Mouse (Mus musculus) C2C12 (cell line): ENCODE data around the gene Cgnl1. TPM values are rescaled to one million over a fixed set of nuclear protein-coding genes. Genes with fewer than 3 reads are reported as not detected.

Experiments
- H3K27me3 ChIP-seq: one replicate; pipeline ENCODE4 v1.6.1; 2011; ENCODE audit not compliant: control insufficient read depth, insufficient read depth, insufficient read length
- H3K36me3 ChIP-seq: one replicate; pipeline ENCODE4 v1.6.1; 2011; ENCODE audit not compliant: control insufficient read depth, insufficient read depth
- H3K4me3 ChIP-seq: one replicate; pipeline ENCODE4 v1.5.1; 2011; ENCODE audit warnings: mild to moderate bottlenecking, control low read depth; ENCODE audit not compliant: poor library complexity, insufficient read depth, severe bottlenecking
- H3K79me2 ChIP-seq: one replicate; pipeline ENCODE4 v1.6.1; 2011; ENCODE audit not compliant: control insufficient read depth, insufficient read depth
- H3K79me3 ChIP-seq: one replicate; pipeline ENCODE4 v1.6.1; 2011; ENCODE audit warnings: low read depth, control low read depth
- H3ac ChIP-seq: one replicate; pipeline ENCODE3; 2011; ENCODE audit warnings: low read depth; ENCODE audit not compliant: control insufficient read depth, insufficient read length
- CEBPB ChIP-seq: IDR thresholded peaks from one replicate; pipeline ENCODE4 v1.6.1; 2011; ENCODE audit warnings: low read depth, mild to moderate bottlenecking, control low read depth, moderate library complexity
- CTCF ChIP-seq: IDR thresholded peaks from one replicate; pipeline ENCODE4 v1.5.1; 2011; ENCODE audit not compliant: control insufficient read depth, insufficient read depth, insufficient read length
- FOSL1 ChIP-seq: IDR thresholded peaks from one replicate; pipeline ENCODE4 v1.8.0; 2011; ENCODE audit warnings: mild to moderate bottlenecking, low read length; ENCODE audit not compliant: poor library complexity, insufficient read depth, severe bottlenecking
- MAX ChIP-seq: IDR thresholded peaks from one replicate; pipeline ENCODE4 v1.6.1; 2011; ENCODE audit warnings: mild to moderate bottlenecking, control low read depth
- MYOD1 ChIP-seq: IDR thresholded peaks from one replicate; pipeline ENCODE4 v1.6.1; 2011; ENCODE audit warnings: low read depth; ENCODE audit not compliant: control insufficient read depth, insufficient read length
- MYOG ChIP-seq: IDR thresholded peaks from one replicate; pipeline ENCODE4 v1.6.1; 2011; ENCODE audit not compliant: control insufficient read depth, insufficient read length; ENCODE audit errors: extremely low read depth
- USF1 ChIP-seq: IDR thresholded peaks from one replicate; pipeline ENCODE4 v1.6.1; 2011; ENCODE audit warnings: low read depth, mild to moderate bottlenecking, control low read depth, moderate library complexity
- polyA plus RNA-seq: library from polyadenylated mRNA; unstranded; fragments of >200 nt; fragmentation: generic; extraction: Trizol; gene quantifications from one replicate; pipeline ENCODE4 v1.2.1, GENCODE M21; 2012; ENCODE audit warnings: missing spikeins

Gene Cgnl1
- polyA plus RNA-seq, 1 experiment = 1.9 TPM

DNA sequence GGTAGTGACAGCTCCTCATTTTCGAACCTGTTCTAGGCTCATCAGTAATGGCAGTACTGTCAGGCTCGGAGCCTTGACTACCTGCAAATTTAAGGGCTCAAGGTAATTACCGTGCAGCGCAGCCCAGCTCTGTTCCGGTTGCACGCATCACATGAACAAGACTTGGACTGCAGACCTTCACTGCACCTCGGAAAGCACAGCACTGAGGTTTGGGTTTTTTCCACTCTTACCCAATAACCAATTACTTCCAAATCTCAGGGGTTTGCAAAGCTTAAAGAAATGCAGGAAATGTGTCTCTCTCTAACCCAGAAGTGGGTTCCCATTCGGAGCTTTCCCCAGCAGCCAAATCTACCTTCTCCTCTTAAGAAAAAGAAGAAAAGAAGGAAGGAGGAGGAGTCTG, 5.1 kb downstream of the Cgnl1 start:
- no peak for TF ChIP-seq CTCF
- no peak for TF ChIP-seq FOSL1
- TF ChIP-seq MYOG = no peak
- no peak for TF ChIP-seq USF1
- TF ChIP-seq MAX = no peak
- no peak for TF ChIP-seq MYOD1
- TF ChIP-seq CEBPB = no peak

DNA sequence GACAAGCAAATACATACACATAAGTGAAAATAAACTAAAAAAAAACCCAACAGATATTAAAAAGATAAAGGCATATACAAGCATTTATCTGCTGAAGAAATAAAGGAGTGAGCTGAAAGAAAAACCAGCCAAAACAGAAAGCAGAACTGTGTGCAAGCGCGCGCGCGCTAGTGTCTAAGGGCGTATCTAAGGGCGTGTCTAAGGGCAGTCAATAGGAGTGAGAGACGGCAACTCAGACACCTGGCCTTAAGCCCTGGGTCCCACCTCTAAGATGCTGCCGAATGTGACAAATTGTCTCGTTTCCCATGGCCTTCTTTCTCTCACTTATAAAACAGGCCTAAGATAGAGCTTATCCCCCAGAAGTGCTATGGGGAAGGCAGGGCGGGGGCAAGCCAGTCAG, 6.9 kb downstream of the Cgnl1 start:
- no peaks in the 10 kb centered on the region for H3K27me3 ChIP-seq
- H3K79me3 ChIP-seq = no peaks in the 10 kb centered on the region
- TF ChIP-seq CTCF = no peak
- H3K36me3 ChIP-seq = no peaks in the 10 kb centered on the region
- no peak overlapping the region for H3ac ChIP-seq
- H3K79me2 ChIP-seq = no peaks in the 10 kb centered on the region
- no peak overlapping the region for H3K4me3 ChIP-seq

More for the DNA sequence above, 5.1 kb downstream of the Cgnl1 start:
- Histone ChIP-seq H3ac (no peak overlapping the region), H3K36me3 (no peaks in the 10 kb centered on the region), H3K4me3 (no peak overlapping the region), H3K27me3 (no peaks in the 10 kb centered on the region), H3K79me2 (no peaks in the 10 kb centered on the region), H3K79me3 (no peaks in the 10 kb centered on the region)

DNA sequence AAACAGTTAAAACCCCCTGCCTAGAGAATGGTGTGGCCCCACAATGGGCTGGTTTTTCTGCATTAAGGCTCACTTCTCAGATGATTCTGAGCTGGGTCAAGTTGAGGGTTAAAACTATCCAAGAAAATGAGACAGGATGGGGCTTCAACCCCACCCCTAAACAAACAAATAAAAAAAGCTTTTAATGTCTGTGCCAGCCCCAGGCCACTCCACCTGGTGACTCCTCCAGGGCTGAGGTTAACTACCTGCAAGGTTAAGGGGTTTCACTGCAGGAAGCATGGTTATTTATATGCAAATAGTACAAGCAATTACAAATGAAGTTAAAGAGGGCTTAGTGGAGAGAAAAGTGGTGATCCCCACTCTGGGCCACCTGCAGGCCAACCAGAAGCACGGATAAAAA, 8.1 kb downstream of the Cgnl1 start:
- Histone ChIP-seq H3K79me2 (no peaks in the 10 kb centered on the region), H3K4me3 (no peak overlapping the region), H3ac (no peak overlapping the region), H3K36me3 (no peaks in the 10 kb centered on the region), H3K79me3 (no peaks in the 10 kb centered on the region), H3K27me3 (no peaks in the 10 kb centered on the region)
- TF ChIP-seq FOSL1 = no peak
- TF ChIP-seq USF1 = no peak
- TF ChIP-seq CTCF = no peak
- TF ChIP-seq MAX = no peak
- no peak for TF ChIP-seq CEBPB
- no peak for TF ChIP-seq MYOG
- TF ChIP-seq MYOD1 = no peak

- Histone ChIP-seq H3K79me2 (no peaks in the 10 kb centered on the region), H3K4me3 (no peak overlapping the region), H3K27me3 (no peaks in the 10 kb centered on the region), H3K79me3 (no peaks in the 10 kb centered on the region), H3K36me3 (no peaks in the 10 kb centered on the region), H3ac (no peak overlapping the region)
- TF ChIP-seq MYOG (no peak), USF1 (no peak), CEBPB (no peak), MAX (no peak), FOSL1 (no peak), CTCF (no peak), MYOD1 (no peak)
Measured at GRCm38 (mm10) chr9:71761663-71762062, 9.7 kb downstream of the Cgnl1 start.

- Histone ChIP-seq H3K79me3 (no peaks in the 10 kb centered on the region), H3K36me3 (no peaks in the 10 kb centered on the region), H3K4me3 (no peak overlapping the region), H3K79me2 (no peaks in the 10 kb centered on the region), H3K27me3 (no peaks in the 10 kb centered on the region), H3ac (no peak overlapping the region)
- TF ChIP-seq MYOG (no peak), CEBPB (no peak), MAX (no peak), MYOD1 (no peak), USF1 (no peak), FOSL1 (no peak), CTCF (no peak)
Measured at GRCm38 (mm10) chr9:71760518-71761141, 10.8 kb downstream of the Cgnl1 start.

GRCm38 (mm10) chr9:71759893-71760292, 11.5 kb downstream of the Cgnl1 start:
- Histone ChIP-seq H3K4me3 (no peak overlapping the region), H3K27me3 (no peaks in the 10 kb centered on the region), H3K79me2 (no peaks in the 10 kb centered on the region), H3K36me3 (no peaks in the 10 kb centered on the region), H3ac (no peak overlapping the region), H3K79me3 (no peaks in the 10 kb centered on the region)
- TF ChIP-seq CTCF (no peak), USF1 (no peak), MYOD1 (no peak), CEBPB (no peak), FOSL1 (no peak), MYOG (no peak), MAX (no peak)
